14 mouse cellular contexts compared by ENCODE assay signal in the genomic region with DNA sequence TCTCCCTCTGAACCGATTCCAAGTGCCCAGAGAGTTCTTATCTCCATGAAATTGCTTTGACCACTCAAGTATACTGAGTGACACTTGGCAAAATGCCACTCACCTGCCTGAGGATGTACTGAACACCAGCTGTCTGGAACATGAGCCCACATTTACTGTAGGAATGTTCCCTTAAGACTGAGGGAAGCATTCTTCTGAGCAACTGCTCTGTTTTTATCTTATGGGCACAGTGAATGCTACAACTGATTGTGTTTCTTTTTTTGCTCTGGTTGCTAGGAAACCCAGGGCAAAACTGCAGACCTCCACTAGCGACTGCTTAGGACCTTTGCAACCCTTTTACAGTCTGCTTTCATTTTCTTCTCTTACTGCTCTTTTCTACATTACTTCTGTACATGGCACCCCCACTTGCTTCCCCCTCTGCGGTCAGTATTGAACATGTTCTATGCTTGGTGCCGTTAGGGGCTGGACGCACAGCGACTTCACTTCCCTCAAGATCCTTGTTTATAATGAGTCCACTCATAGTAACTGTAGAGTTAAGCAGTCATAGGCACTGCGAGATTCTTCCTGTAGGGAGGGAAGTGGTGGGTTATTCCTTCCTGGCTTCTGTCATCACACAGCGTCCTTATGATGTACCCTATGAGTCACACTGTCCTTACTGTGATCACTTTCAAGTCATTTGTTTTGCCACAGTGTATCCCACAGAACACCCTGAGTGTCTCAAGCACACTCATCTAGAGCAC. TPM values are rescaled to one million over a fixed set of nuclear protein-coding genes. Genes with fewer than 3 reads are reported as not detected.
DNase-seq lines count a peak whose midpoint lies in the region; ATAC-seq lines count a peak whose summit lies in the region.
"Had no signal": no experiment of that assay in that cellular context is flagged by ENCODE, and none has a peak within 500 bp of the region (broad histone marks: within the 10 kb centered on the region; RNA-seq: fewer than 3 reads in every experiment).

No protein-coding gene starts in this region.

- H3K36me3 ChIP-seq in forebrain, embryonic 12.5 days (replicated peaks): no peaks in the 10 kb centered on the region
- no peaks in the 10 kb centered on the region for H3K36me3 ChIP-seq in forebrain, embryonic 11.5 days (ENCODE audit: control insufficient read depth, insufficient read depth, low read length)
- no peaks in the 10 kb centered on the region for H3K36me3 ChIP-seq in macrophage (ENCODE audit: inconsistent target)
- H3K36me3 ChIP-seq: embryonic facial prominence, embryonic 13.5 days had no signal

- no peaks in the 10 kb centered on the region for H3K9me3 ChIP-seq in forebrain, embryonic 12.5 days
- H3K9me3 ChIP-seq in forebrain, embryonic 11.5 days (ENCODE audit: control insufficient read depth, low read length): no peaks in the 10 kb centered on the region
- H3K9me3 ChIP-seq: embryonic facial prominence, embryonic 13.5 days had no signal

- H3K4me2 ChIP-seq in forebrain, embryonic 12.5 days: no peak overlapping the region
- no peak overlapping the region for H3K4me2 ChIP-seq in forebrain, embryonic 11.5 days (ENCODE audit: low read depth, low read length, severe bottlenecking)
- H3K4me2 ChIP-seq: embryonic facial prominence, embryonic 13.5 days had no signal

- peaks cover 5% of the 10 kb centered on the region; the same call in 1 of the 2 replicates for H3K79me2 ChIP-seq in macrophage (ENCODE audit: inconsistent target)

- H3K9ac ChIP-seq in forebrain, embryonic 12.5 days: no peak overlapping the region
- no peak overlapping the region for H3K9ac ChIP-seq in forebrain, embryonic 11.5 days (ENCODE audit: low read length)
- H3K9ac ChIP-seq: embryonic facial prominence, embryonic 13.5 days had no signal

- no peak overlapping the region for H3K4me3 ChIP-seq in forebrain, embryonic 12.5 days (replicated peaks)
- no peak overlapping the region for H3K4me3 ChIP-seq in forebrain, embryonic 11.5 days (ENCODE audit: low read depth, low read length)
- no peak overlapping the region for H3K4me3 ChIP-seq in brown adipose tissue, adult 24 weeks (ENCODE audit: insufficient read depth, low read depth, low read length)
- H3K4me3 ChIP-seq in macrophage (ENCODE audit: inconsistent target): peak overlapping the region; percentile 18
- H3K4me3 ChIP-seq: embryonic facial prominence, embryonic 13.5 days had no signal

- peaks cover 26% of the 10 kb centered on the region for H3K4me1 ChIP-seq in forebrain, embryonic 12.5 days
- H3K4me1 ChIP-seq in forebrain, embryonic 11.5 days (replicated peaks; ENCODE audit: control insufficient read depth, insufficient read depth, low read length): peaks cover 3% of the 10 kb centered on the region; the same call in 1 of the 2 replicates
- H3K4me1 ChIP-seq in brown adipose tissue, adult 24 weeks (ENCODE audit: control insufficient read depth, insufficient read depth, insufficient read length, low read length): peaks cover 10% of the 10 kb centered on the region; the same call in 1 of the 2 replicates

- 0 out of 2 replicates have a peak overlapping the region, but pooled peaks have one; percentile 19 for H3K27ac ChIP-seq in forebrain, embryonic 12.5 days
- H3K27ac ChIP-seq in forebrain, embryonic 11.5 days (ENCODE audit: low read depth, low read length): no peak overlapping the region
- H3K27ac ChIP-seq in brown adipose tissue, adult 24 weeks (replicated peaks; ENCODE audit: low read depth, low read length): peak overlapping the region; percentile 63
- H3K27ac ChIP-seq in macrophage: peak overlapping the region; percentile 90
- H3K27ac ChIP-seq: embryonic facial prominence, embryonic 13.5 days had no signal

- peaks cover 29% of the 10 kb centered on the region for H3K27me3 ChIP-seq in forebrain, embryonic 12.5 days
- H3K27me3 ChIP-seq in forebrain, embryonic 11.5 days (ENCODE audit: control insufficient read depth, insufficient read depth, low read length): peaks cover 2% of the 10 kb centered on the region; the same call in 1 of the 2 replicates

- WGBS in forebrain, embryonic 12.5 days: 71% methylated on average over 8 of the region's 8 CpGs
- 77% methylated on average over 8 of the region's 8 CpGs for WGBS in forebrain, embryonic 11.5 days
- under 1% methylated on average over 8 of the region's 8 CpGs for WGBS in macrophage (ENCODE audit: missing documents)

- DNase-seq in forebrain, embryonic 11.5 days (ENCODE audit: low spot score): no peak
- DNase-seq in 416B (ENCODE audit: low read depth): peak; percentile 94
- DNase-seq in spleen, adult 12 weeks (ENCODE audit: low spot score): no peak
- DNase-seq in spleen, postnatal 10 days (ENCODE audit: low spot score in 2 of 2): no peak
- DNase-seq in left cerebral cortex, adult 8-10 months (ENCODE audit: low spot score in 2 of 2): no peak
- DNase-seq: gastrocnemius, postnatal 25 days; midbrain, embryonic 14.5 days; right cerebral cortex, postnatal 14 days had no signal

- no peak for ATAC-seq in forebrain, embryonic 12.5 days (ENCODE audit: low FRiP score)
- ATAC-seq in forebrain, embryonic 11.5 days (replicated peaks; ENCODE audit: low FRiP score): no peak

RNA-seq across cellular contexts. Expression of a gene that starts 0.9 kb away (rescaled TPM):
- not detected in 2 replicates for polyA plus RNA-seq in forebrain, embryonic 12.5 days (2016; fragmentation: Nextera tagmentation; extraction: Ambion mirVana)
- not detected in 2 replicates for polyA plus RNA-seq in forebrain, embryonic 11.5 days (2014; fragmentation: Nextera tagmentation; extraction: Ambion mirVana)
- not detected in 2 replicates for polyA plus RNA-seq in brown adipose tissue, adult 24 weeks (2012; ENCODE audit: insufficient read depth, insufficient read length, missing spikeins)
- total RNA-seq in macrophage (2018; cell fraction: chromatin; rRNA removed): not detected
- not detected for total RNA-seq in macrophage (2018; cell fraction: cytosol; rRNA removed)
- not detected for total RNA-seq in macrophage (2018; cell fraction: nucleus; rRNA removed)
- polyA plus RNA-seq in macrophage (2018): not detected in 3 replicates
- not detected for total RNA-seq in left cerebral cortex, adult 8-10 months (2022)
- total RNA-seq: adrenal gland, postnatal 36 days; CH12.LX; gastrocnemius, postnatal 25 days had no signal
- polyA plus RNA-seq: embryonic facial prominence, embryonic 13.5 days; midbrain, embryonic 14.5 days had no signal

RNA-seq across cellular contexts. Expression of a gene that starts 4.1 kb away (rescaled TPM):
- 8.5 and 9.6 TPM in 2 replicates for polyA plus RNA-seq in forebrain, embryonic 12.5 days (2016; fragmentation: Nextera tagmentation; extraction: Ambion mirVana)
- polyA plus RNA-seq in forebrain, embryonic 11.5 days (2014; fragmentation: Nextera tagmentation; extraction: Ambion mirVana): 11.4 and 14.3 TPM in 2 replicates
- polyA plus RNA-seq in brown adipose tissue, adult 24 weeks (2012; ENCODE audit: insufficient read depth, insufficient read length, missing spikeins): 21.2 and 24.4 TPM in 2 replicates
- 100 to 1,000 TPM in 24 of 26 experiments, 10 to 100 TPM in 2; 42.9 to 414 (median 222) TPM for total RNA-seq in macrophage (2018; cell fraction: chromatin; rRNA removed)
- 100 to 1,000 TPM in 6 of 26 experiments, 10 to 100 TPM in 20; 52.5 to 116 (median 90.3) TPM for total RNA-seq in macrophage (2018; cell fraction: cytosol; rRNA removed)
- total RNA-seq in macrophage (2018; cell fraction: nucleus; rRNA removed): 100 to 1,000 TPM in 22 of 26 experiments, 10 to 100 TPM in 4; 56.2 to 552 (median 176) TPM
- polyA plus RNA-seq in macrophage (2018): 72.9 to 199 TPM (median 101 TPM) in 3 replicates
- total RNA-seq in left cerebral cortex, adult 8-10 months (2022): 10 to 100 TPM; 22.3 to 28.4 (median 27.6) TPM

RNA-seq across cellular contexts. Expression of a gene that starts 25.5 kb away (rescaled TPM):
- 101 and 102 TPM in 2 replicates for polyA plus RNA-seq in forebrain, embryonic 12.5 days (2016; fragmentation: Nextera tagmentation; extraction: Ambion mirVana)
- polyA plus RNA-seq in forebrain, embryonic 11.5 days (2014; fragmentation: Nextera tagmentation; extraction: Ambion mirVana): 97.6 and 102 TPM in 2 replicates
- polyA plus RNA-seq in brown adipose tissue, adult 24 weeks (2012; ENCODE audit: insufficient read depth, insufficient read length, missing spikeins): 193 and 285 TPM in 2 replicates
- total RNA-seq in macrophage (2018; cell fraction: chromatin; rRNA removed): 100 to 1,000 TPM in 12 of 26 experiments, 10 to 100 TPM in 14; 43.4 to 253 (median 95.3) TPM
- total RNA-seq in macrophage (2018; cell fraction: cytosol; rRNA removed): 10 to 100 TPM; 33.3 to 80.0 (median 54.7) TPM
- 100 to 1,000 TPM in 5 of 26 experiments, 10 to 100 TPM in 21; 29.6 to 130 (median 74.0) TPM for total RNA-seq in macrophage (2018; cell fraction: nucleus; rRNA removed)
- 50.7 to 145 TPM (median 61.2 TPM) in 3 replicates for polyA plus RNA-seq in macrophage (2018)
- 100 to 1,000 TPM; 102 to 123 (median 113) TPM for total RNA-seq in left cerebral cortex, adult 8-10 months (2022)
